10 mouse cellular contexts compared by ENCODE assay signal in the genomic region with DNA sequence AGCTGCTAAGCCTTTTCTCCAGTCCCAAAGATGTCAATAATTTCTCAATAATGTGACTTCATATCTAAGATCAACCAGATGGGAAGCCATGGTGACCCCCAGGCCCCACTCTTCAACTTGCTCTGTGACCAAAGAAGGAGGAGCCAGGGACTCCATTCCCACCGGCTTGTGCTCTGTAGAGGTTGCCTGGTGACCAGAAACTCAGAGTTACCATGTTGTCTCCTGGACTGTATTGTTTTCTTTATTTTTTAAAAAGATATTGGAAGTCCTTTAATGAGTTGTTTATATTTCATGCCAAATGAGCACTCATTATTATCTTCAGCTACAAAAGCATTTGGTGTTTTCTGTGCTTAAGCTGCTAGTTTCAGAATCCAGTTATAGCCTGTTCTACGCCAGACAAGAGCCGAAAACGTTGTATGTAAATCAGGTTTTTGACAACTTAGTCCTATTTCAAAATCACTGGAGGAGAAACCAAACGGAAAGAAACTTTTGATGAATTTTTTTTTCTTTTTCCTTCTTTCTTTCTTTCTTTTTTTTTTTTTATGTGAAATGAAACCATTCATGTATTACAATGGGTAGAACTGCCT. TPM values are rescaled to one million over a fixed set of nuclear protein-coding genes. Genes with fewer than 3 reads are reported as not detected.
DNase-seq lines count a peak whose midpoint lies in the region; ATAC-seq lines count a peak whose summit lies in the region.
"Had no signal": no experiment of that assay in that cellular context is flagged by ENCODE, and none has a peak within 500 bp of the region (broad histone marks: within the 10 kb centered on the region; RNA-seq: fewer than 3 reads in every experiment).

No protein-coding gene starts in this region.

- ATAC-seq in heart, embryonic 16.5 days (replicated peaks; ENCODE audit: extremely low read depth, insufficient read depth, low FRiP score) = no peak
- ATAC-seq in midbrain, embryonic 15.5 days (replicated peaks) = no peak
- no peak for ATAC-seq in midbrain, embryonic 13.5 days
- no peak for ATAC-seq in embryonic facial prominence, embryonic 14.5 days (ENCODE audit: low read depth)
- ATAC-seq: intestine, postnatal 0 days had no signal

- whole genome bisulfite sequencing in heart, embryonic 16.5 days = 87% methylated on average over 5 of the region's 5 CpGs
- WGBS in midbrain, embryonic 15.5 days = 72% methylated on average over 5 of the region's 5 CpGs
- WGBS in midbrain, embryonic 13.5 days = 80% methylated on average over 5 of the region's 5 CpGs
- 81% methylated on average over 5 of the region's 5 CpGs for WGBS in embryonic facial prominence, embryonic 14.5 days

- H3K4me3 ChIP-seq in heart, embryonic 16.5 days (ENCODE audit: low read length) = no peak overlapping the region
- no peak overlapping the region for H3K4me3 ChIP-seq in midbrain, embryonic 15.5 days
- H3K4me3 ChIP-seq in midbrain, embryonic 13.5 days (replicated peaks) = no peak overlapping the region
- no peak overlapping the region for H3K4me3 ChIP-seq in embryonic facial prominence, embryonic 14.5 days (ENCODE audit: low read depth, low read length)
- H3K4me3 ChIP-seq: erythroblast, embryonic 14.5 days; left cerebral cortex, adult 2 months had no signal

- H3K9ac ChIP-seq in heart, embryonic 16.5 days (ENCODE audit: low read length) = no peak overlapping the region
- no peak overlapping the region for H3K9ac ChIP-seq in midbrain, embryonic 15.5 days
- H3K9ac ChIP-seq in midbrain, embryonic 13.5 days (replicated peaks) = no peak overlapping the region
- no peak overlapping the region for H3K9ac ChIP-seq in embryonic facial prominence, embryonic 14.5 days (ENCODE audit: low read depth, low read length)

- peaks cover 20% of the 10 kb centered on the region for H3K4me1 ChIP-seq in heart, embryonic 16.5 days (ENCODE audit: control insufficient read depth, insufficient read depth, low read length)
- H3K4me1 ChIP-seq in midbrain, embryonic 15.5 days = no peaks in the 10 kb centered on the region
- H3K4me1 ChIP-seq in midbrain, embryonic 13.5 days (replicated peaks) = 0 out of 2 replicates have a peak, but pooled peaks cover 5% of the 10 kb centered on the region
- peaks cover 5% of the 10 kb centered on the region; the same call in 1 of the 2 replicates for H3K4me1 ChIP-seq in embryonic facial prominence, embryonic 14.5 days (ENCODE audit: control insufficient read depth, insufficient read depth, low read length)

- H3K27ac ChIP-seq in heart, embryonic 16.5 days (ENCODE audit: low read length) = peak overlapping the region; percentile 82; the same call in 1 of the 2 replicates
- H3K27ac ChIP-seq in midbrain, embryonic 15.5 days = peak overlapping the region; percentile 9; the same call in 1 of the 2 replicates
- H3K27ac ChIP-seq in midbrain, embryonic 13.5 days = no peak overlapping the region
- H3K27ac ChIP-seq in embryonic facial prominence, embryonic 14.5 days (replicated peaks; ENCODE audit: low read depth, low read length) = peak overlapping the region; percentile 67; the same call in 1 of the 2 replicates

- peaks cover 4% of the 10 kb centered on the region; the same call in 1 of the 2 replicates for H3K9me3 ChIP-seq in heart, embryonic 16.5 days (replicated peaks; ENCODE audit: control insufficient read depth, low read length)
- no peaks in the 10 kb centered on the region for H3K9me3 ChIP-seq in midbrain, embryonic 15.5 days
- peaks cover 10% of the 10 kb centered on the region; the same call in 1 of the 2 replicates for H3K9me3 ChIP-seq in midbrain, embryonic 13.5 days
- 0 out of 2 replicates have a peak, but pooled peaks cover 8% of the 10 kb centered on the region for H3K9me3 ChIP-seq in embryonic facial prominence, embryonic 14.5 days (ENCODE audit: control insufficient read depth, low read length)

- H3K4me2 ChIP-seq in heart, embryonic 16.5 days (ENCODE audit: low read depth, low read length) = no peak overlapping the region
- H3K4me2 ChIP-seq in midbrain, embryonic 15.5 days = no peak overlapping the region
- no peak overlapping the region for H3K4me2 ChIP-seq in midbrain, embryonic 13.5 days (replicated peaks)
- no peak overlapping the region for H3K4me2 ChIP-seq in embryonic facial prominence, embryonic 14.5 days (ENCODE audit: low read depth, low read length)

- intact Hi-C loops in heart, postnatal 14 days (cut with DNase I) = no loop called here

- DNase-seq in heart, postnatal 14 days = no peak
- DNase-seq in embryonic facial prominence, embryonic 14.5 days (ENCODE audit: low spot score) = no peak
- peak; percentile 71 for DNase-seq in splenic B cell, adult 2 months (ENCODE audit: low read depth, low spot score)
- no peak for DNase-seq in cerebellum, postnatal 36 days

- H3K27me3 ChIP-seq in heart, embryonic 16.5 days (ENCODE audit: control insufficient read depth, insufficient read depth, low read length) = no peaks in the 10 kb centered on the region
- no peaks in the 10 kb centered on the region for H3K27me3 ChIP-seq in midbrain, embryonic 15.5 days (replicated peaks)
- H3K27me3 ChIP-seq in midbrain, embryonic 13.5 days = peaks cover 23% of the 10 kb centered on the region
- no peaks in the 10 kb centered on the region for H3K27me3 ChIP-seq in embryonic facial prominence, embryonic 14.5 days (replicated peaks; ENCODE audit: control insufficient read depth, insufficient read depth, low read length)
- no peaks in the 10 kb centered on the region for H3K27me3 ChIP-seq in splenic B cell, adult 2 months (ENCODE audit: control insufficient read depth, insufficient read depth, low read length, poor library complexity, severe bottlenecking)

- H3K36me3 ChIP-seq in heart, embryonic 16.5 days (ENCODE audit: control insufficient read depth, insufficient read depth) = no peaks in the 10 kb centered on the region
- H3K36me3 ChIP-seq in midbrain, embryonic 15.5 days (replicated peaks) = no peaks in the 10 kb centered on the region
- no peaks in the 10 kb centered on the region for H3K36me3 ChIP-seq in midbrain, embryonic 13.5 days
- H3K36me3 ChIP-seq in embryonic facial prominence, embryonic 14.5 days (ENCODE audit: control insufficient read depth, insufficient read depth, low read length) = no peaks in the 10 kb centered on the region
- no peaks in the 10 kb centered on the region for H3K36me3 ChIP-seq in splenic B cell, adult 2 months (ENCODE audit: control insufficient read depth, insufficient read depth, low read length, poor library complexity, severe bottlenecking)

RNA-seq across cellular contexts. Expression of a gene that starts 42.7 kb away (rescaled TPM):
- 11.3 and 11.8 TPM in 2 replicates for polyA plus RNA-seq in heart, embryonic 16.5 days (2015; fragmentation: Nextera tagmentation; extraction: Ambion mirVana)
- 10 to 100 TPM; 16.3 to 17.0 TPM for total RNA-seq in heart, postnatal 14 days (2021)
- 1.2 and 1.3 TPM in 2 replicates for polyA plus RNA-seq in midbrain, embryonic 15.5 days (2015; fragmentation: Nextera tagmentation; extraction: Ambion mirVana)
- polyA plus RNA-seq in midbrain, embryonic 13.5 days (2015; fragmentation: Nextera tagmentation; extraction: Ambion mirVana) = 1.9 and 2.3 TPM in 2 replicates
- polyA plus RNA-seq in embryonic facial prominence, embryonic 14.5 days (2014; fragmentation: Nextera tagmentation; extraction: Ambion mirVana) = 3.5 and 4.9 TPM in 2 replicates
